Mouse (Mus musculus) CH12.LX (cell line): Measurements from ENCODE around the gene Cd34. TPM values are rescaled to one million over a fixed set of nuclear protein-coding genes. Genes with fewer than 3 reads are reported as not detected.

Source experiments
- DNase-seq: peaks from one replicate; pipeline ENCODE4 v3.0.0-alpha.2; 2013; ENCODE audit errors: extremely low read depth
- H3K27ac ChIP-seq: 2 replicates; pipeline ENCODE4 v1.5.1; 2012; ENCODE audit warnings: low read depth, mild to moderate bottlenecking, control low read depth, moderate library complexity; ENCODE audit not compliant: insufficient read depth
- H3K27me3 ChIP-seq: replicated peaks from 2 replicates; pipeline ENCODE3; 2012; ENCODE audit warnings: inconsistent platforms
- H3K36me3 ChIP-seq, 2 experiments: replicated peaks in 1 of 2; 2 replicates each; pipeline versions ENCODE3 to v1.6.1; 2012; ENCODE audit warnings: inconsistent platforms in 1 of 2, low read length in 1 of 2, mild to moderate bottlenecking in 1 of 2, mixed read lengths in 1 of 2, moderate library complexity in 1 of 2; ENCODE audit not compliant: control insufficient read depth in 1 of 2, insufficient read depth in 1 of 2
- H3K4me1 ChIP-seq, 2 experiments: 2 replicates each; pipeline ENCODE4 v1.6.1; 2012; ENCODE audit warnings: inconsistent platforms in 1 of 2, moderate library complexity in 1 of 2; ENCODE audit not compliant: insufficient read depth in 2 of 2, control insufficient read depth in 1 of 2
- H3K4me2 ChIP-seq: 2 replicates; pipeline ENCODE4 v1.6.1; 2012; ENCODE audit warnings: low read depth, mild to moderate bottlenecking, control low read depth; ENCODE audit not compliant: poor library complexity, insufficient read depth, severe bottlenecking
- H3K4me3 ChIP-seq, 3 experiments: fragments of 150-350 bp in 1 of 3; sonication (generic) in 1 of 3; replicated peaks in 1 of 3; 2 replicates each; pipeline versions ENCODE3 to v1.5.1; 2011 to 2012; ENCODE audit warnings: low read depth in 2 of 3, low read length in 2 of 3, mild to moderate bottlenecking in 2 of 3, moderate library complexity in 2 of 3, control low read depth in 1 of 3, improper control_type of control experiment in 1 of 3, inconsistent platforms in 1 of 3, mixed read lengths in 1 of 3; ENCODE audit not compliant: poor library complexity in 1 of 3
- H3K79me2 ChIP-seq: replicated peaks from 2 replicates; pipeline ENCODE4 v1.6.1; 2012; ENCODE audit warnings: mild to moderate bottlenecking, moderate library complexity; ENCODE audit not compliant: control insufficient read depth, poor library complexity, insufficient read depth, severe bottlenecking; ENCODE audit errors: extremely low read depth
- H3K9ac ChIP-seq: 2 replicates; pipeline ENCODE4 v1.6.1; 2012; ENCODE audit warnings: low read depth, mild to moderate bottlenecking, control low read depth, moderate library complexity; ENCODE audit not compliant: insufficient read depth
- H3K9me3 ChIP-seq: replicated peaks from 2 replicates; pipeline ENCODE3; 2012; ENCODE audit warnings: low read length, inconsistent platforms, mixed read lengths
- BHLHE40 ChIP-seq: IDR thresholded peaks from 2 replicates; pipeline ENCODE4 v1.6.1; 2011; ENCODE audit warnings: mild to moderate bottlenecking, low read depth, low read length, improper control_type of control experiment
- GABPA ChIP-seq: IDR thresholded peaks from 2 replicates; pipeline ENCODE4 v1.6.1; 2012; ENCODE audit warnings: low read depth, low read length, improper control_type of control experiment, inconsistent platforms; ENCODE audit not compliant: insufficient replicate concordance
- IRF4 ChIP-seq: IDR thresholded peaks from 2 replicates; pipeline ENCODE4 v1.6.1; 2014; ENCODE audit warnings: low read depth, mild to moderate bottlenecking, inconsistent platforms, low read length, improper control_type of control experiment
- JUN ChIP-seq: IDR thresholded peaks from 2 replicates; pipeline ENCODE4 v1.6.1; 2011; ENCODE audit warnings: low read depth, mild to moderate bottlenecking, low read length, improper control_type of control experiment, moderate library complexity; ENCODE audit not compliant: insufficient read depth
- JUND ChIP-seq: conservative IDR thresholded peaks from 2 replicates; pipeline ENCODE4 v1.6.1; 2011; ENCODE audit warnings: low read depth, low read length, improper control_type of control experiment
- MAFK ChIP-seq: IDR thresholded peaks from 2 replicates; pipeline ENCODE4 v1.6.1; 2011; ENCODE audit warnings: low read length, improper control_type of control experiment; ENCODE audit not compliant: insufficient replicate concordance
- MAX ChIP-seq: IDR thresholded peaks from 2 replicates; pipeline ENCODE4 v1.6.1; 2011; ENCODE audit warnings: low read length, improper control_type of control experiment
- MAZ ChIP-seq: IDR thresholded peaks from 2 replicates; pipeline ENCODE4 v1.6.1; 2012; ENCODE audit warnings: low read depth, mild to moderate bottlenecking, inconsistent platforms, low read length, improper control_type of control experiment, moderate library complexity
- MEF2A ChIP-seq: IDR thresholded peaks from 2 replicates; pipeline ENCODE4 v1.6.1; 2014; ENCODE audit warnings: low read depth, mild to moderate bottlenecking, inconsistent platforms, low read length, improper control_type of control experiment, borderline replicate concordance
- MYC ChIP-seq: IDR thresholded peaks from 2 replicates; pipeline ENCODE4 v1.6.1; 2011; ENCODE audit warnings: low read depth, mild to moderate bottlenecking, improper control_type of control experiment, low read length
- NELFE ChIP-seq: IDR thresholded peaks from 2 replicates; pipeline ENCODE4 v1.6.1; 2011; ENCODE audit warnings: low read depth, low read length, improper control_type of control experiment
- NRF1 ChIP-seq: IDR thresholded peaks from 2 replicates; pipeline ENCODE4 v1.6.1; 2014; ENCODE audit warnings: low read depth, mild to moderate bottlenecking, inconsistent platforms, low read length, improper control_type of control experiment, moderate library complexity
- PAX5 ChIP-seq: IDR thresholded peaks from 2 replicates; pipeline ENCODE4 v1.6.1; 2012; ENCODE audit warnings: low read length, inconsistent platforms, mixed read lengths
- POLR2AphosphoS2 ChIP-seq: IDR thresholded peaks from 2 replicates; pipeline ENCODE4 v1.6.1; 2011; ENCODE audit warnings: low read depth, low read length, improper control_type of control experiment
- RAD21 ChIP-seq: IDR thresholded peaks from 2 replicates; pipeline ENCODE4 v1.6.1; 2011; ENCODE audit warnings: low read depth, mild to moderate bottlenecking, low read length, improper control_type of control experiment, moderate library complexity
- RCOR1 ChIP-seq: conservative IDR thresholded peaks from 2 replicates; pipeline ENCODE4 v1.6.1; 2012; ENCODE audit warnings: low read depth, mild to moderate bottlenecking, inconsistent platforms, low read length, improper control_type of control experiment
- SMC3 ChIP-seq: IDR thresholded peaks from 2 replicates; pipeline ENCODE4 v1.6.1; 2011; ENCODE audit warnings: low read depth, low read length, improper control_type of control experiment
- TCF12 ChIP-seq: IDR thresholded peaks from 2 replicates; pipeline ENCODE4 v1.6.1; 2014; ENCODE audit warnings: low read depth, mild to moderate bottlenecking, inconsistent platforms, low read length, improper control_type of control experiment
- ZC3H11A ChIP-seq: IDR thresholded peaks from 2 replicates; pipeline ENCODE4 v1.6.1; 2012; ENCODE audit warnings: low read depth, mild to moderate bottlenecking, inconsistent platforms, low read length, improper control_type of control experiment
- ZKSCAN1 ChIP-seq: IDR thresholded peaks from 2 replicates; pipeline ENCODE4 v1.6.1; 2012; ENCODE audit warnings: low read depth, inconsistent platforms, low read length, improper control_type of control experiment, borderline replicate concordance
- ZNF384 ChIP-seq: IDR thresholded peaks from 2 replicates; pipeline ENCODE4 v1.6.1; 2012; ENCODE audit warnings: low read depth, low read length, improper control_type of control experiment, inconsistent platforms
- dilution Hi-C: fragments of 300-500 bp; cut with MboI; formaldehyde crosslinking; loops from 2 replicates; pipeline ENCODE4 v1.14.3; 2020; ENCODE audit warnings: low sequenced_read_pairs; ENCODE audit not compliant: extremely low pct_unique_long_range_greater_than_20kb, extremely low pct_ligation_motif_present
- in situ Hi-C: fragments of 300-500 bp; cut with MboI; formaldehyde crosslinking; loops from 3 replicates; pipeline ENCODE4 v1.14.3; 2019; ENCODE audit warnings: low sequenced_read_pairs, low pct_ligation_motif_present, low pct_unique_long_range_greater_than_20kb, mixed read lengths
- polyA plus RNA-seq: library from polyadenylated mRNA; unstranded; fragments of >175 nt; gene quantifications from 2 replicates; pipeline ENCODE4 v1.2.1, GENCODE M21; 2012; ENCODE audit warnings: low read depth; ENCODE audit not compliant: insufficient read length
- total RNA-seq, 2 experiments: library from RNA; depleted of rRNA; stranded (reverse); fragments of 300-350 nt in 1 of 2; fragments of >200 nt in 1 of 2; gene quantifications; 2 replicates each; pipeline ENCODE4 v1.2.3; 2012 to 2014

Cd34 gene
- total and polyA plus RNA-seq, 3 experiments = not detected

DNA sequence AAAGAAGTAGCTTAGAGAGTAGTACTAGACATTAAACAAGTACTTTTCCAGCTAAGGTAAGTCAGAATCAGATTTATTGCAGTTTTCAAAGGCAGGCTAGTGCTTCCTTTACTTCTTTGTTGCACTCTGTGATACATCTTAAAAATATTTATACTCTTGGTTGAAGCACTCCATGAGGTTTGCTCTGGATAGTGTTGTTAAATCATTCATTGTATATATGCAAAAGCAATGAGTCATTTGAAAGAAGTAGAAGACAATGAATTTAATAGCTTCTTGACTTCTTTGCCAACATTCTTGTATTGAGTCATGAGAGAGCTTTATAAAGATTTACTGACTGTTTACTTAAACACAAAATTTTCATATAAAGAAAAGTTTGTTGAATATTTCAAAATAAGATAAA, 29.7 kb upstream of the Cd34 start:
- Histone ChIP-seq H3K27ac (no peak overlapping the region), H3K79me2 (no peaks in the 10 kb centered on the region), H3K4me1 (no peaks in the 10 kb centered on the region), H3K27me3 (no peaks in the 10 kb centered on the region), H3K9me3 (no peaks in the 10 kb centered on the region), H3K36me3 (no peaks in the 10 kb centered on the region), H3K4me2 (no peak overlapping the region), H3K9ac (no peak overlapping the region), H3K4me3 (no peak overlapping the region)
- DNase-seq = no peak
- in situ Hi-C loops = no loop called here
- dilution Hi-C loops = no loop called here
- TF ChIP-seq MAZ (no peak), POLR2AphosphoS2 (no peak), ZKSCAN1 (no peak), MYC (no peak), RAD21 (no peak), MEF2A (no peak), IRF4 (no peak), PAX5 (no peak), MAFK (no peak), GABPA (no peak), SMC3 (no peak), ZNF384 (no peak), JUN (no peak), TCF12 (no peak), NELFE (no peak), ZC3H11A (no peak), NRF1 (no peak), RCOR1 (no peak), JUND (no peak)

GRCm38 (mm10) chr1:194925753-194926350, 12.8 kb upstream of the Cd34 start:
- Histone ChIP-seq H3K4me2 (no peak overlapping the region), H3K79me2 (no peaks in the 10 kb centered on the region), H3K36me3 (no peaks in the 10 kb centered on the region), H3K27ac (no peak overlapping the region), H3K9me3 (no peaks in the 10 kb centered on the region), H3K4me1 (no peaks in the 10 kb centered on the region), H3K27me3 (no peaks in the 10 kb centered on the region), H3K9ac (no peak overlapping the region), H3K4me3 (no peak overlapping the region)
- no peak for DNase-seq
- dilution Hi-C loops (no loop called here), in situ Hi-C loops (no loop called here)
- TF ChIP-seq MAFK (no peak), ZC3H11A (no peak), BHLHE40 (no peak), MAX (no peak)
